Mouse (Mus musculus) neutrophil, adult 83 days (primary cell): ENCODE measurements around the gene Fam222a. TPM values are rescaled to one million over a fixed set of nuclear protein-coding genes. Genes with fewer than 3 reads are reported as not detected.

ENCODE experiments used
- total RNA-seq, 2 experiments: library from RNA; stranded (reverse); gene quantifications; one replicate each; pipeline ENCODE4 v1.2.4; 2023

The Fam222a gene
- under 1 TPM; 0.26 to 0.88 TPM for total RNA-seq

DNA sequence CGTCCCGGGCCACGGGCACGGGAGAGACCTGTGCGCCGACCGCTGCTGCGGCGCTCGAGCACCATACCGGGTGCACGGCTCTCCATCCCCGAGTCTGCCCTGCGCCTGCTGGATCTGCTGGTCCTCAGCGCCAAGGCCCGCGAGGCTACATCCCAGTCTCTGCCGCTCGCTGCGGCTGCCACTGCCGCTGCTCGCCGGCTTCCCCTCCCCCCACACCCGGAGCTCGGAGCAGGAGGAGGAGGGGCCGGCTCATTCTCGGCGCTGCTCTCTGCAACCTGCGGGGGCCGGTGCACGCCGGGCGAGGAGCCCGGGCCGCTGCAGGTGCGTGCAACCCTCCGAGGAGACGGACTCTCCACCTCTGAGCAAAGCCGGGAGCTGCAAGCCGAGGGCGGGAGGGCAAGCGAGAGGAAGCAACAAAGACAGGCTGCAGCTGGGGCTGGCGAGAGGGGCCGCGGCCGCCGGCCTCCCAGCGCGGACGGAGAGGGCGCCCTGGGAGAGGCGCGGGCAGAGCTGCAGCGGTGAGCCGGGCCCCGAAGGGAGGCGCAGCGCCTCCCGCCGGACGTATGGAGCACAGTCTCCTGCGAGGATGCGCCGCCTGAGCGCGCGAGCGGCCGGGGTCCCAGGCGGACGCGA, at the start of gene Fam222a:
Fam222a (plus strand) TSS at position 452 of the 633 bp plus-strand sequence.

DNA sequence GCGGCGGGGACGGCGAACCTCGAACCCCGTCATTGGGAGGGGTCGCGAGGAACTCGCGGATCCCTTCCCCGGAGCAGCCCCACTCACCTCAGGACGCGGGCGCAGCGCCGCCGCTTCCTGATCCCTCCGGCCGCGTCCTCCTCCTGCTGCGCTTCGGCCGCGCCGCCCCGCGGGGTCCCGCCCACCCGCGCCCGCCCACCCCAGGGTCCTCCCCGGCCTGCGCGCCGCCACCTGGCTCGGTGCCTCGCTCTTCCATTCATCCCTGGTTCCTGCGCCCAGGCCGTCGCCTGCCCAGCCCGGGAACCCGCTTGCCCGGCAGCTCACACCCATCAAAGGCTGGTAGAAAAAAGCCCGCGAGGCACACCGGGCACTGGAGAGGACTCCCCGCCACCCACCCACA, 90.4 kb downstream of the Fam222a start, which contains the start of gene Trpv4:
Trpv4 (minus strand) TSS at position 167 of the 400 bp plus-strand sequence.

Other genes starting within 250 kb of the Fam222a start
- gene Kctd10, start 187.5 kb upstream of the Fam222a start, total RNA-seq: 10 to 100 TPM; 81.3 to 84.8 TPM
- 10 to 100 TPM; 43.5 to 53.9 TPM for gene Ube3b, start 187.4 kb upstream of the Fam222a start, total RNA-seq
- 1 to 10 TPM; 2.5 to 3.0 TPM for gene Mmab, start 124.0 kb upstream of the Fam222a start, total RNA-seq
- gene Mvk, start 123.7 kb upstream of the Fam222a start, total RNA-seq: 1 to 10 TPM; 7.9 to 8.3 TPM
- gene Trpv4, start 90.4 kb downstream of the Fam222a start, total RNA-seq: 1 to 10 TPM; 2.3 to 4.9 TPM
- gene Gltp, start 123.0 kb downstream of the Fam222a start, total RNA-seq: 100 to 1,000 TPM in 1 of 2 experiments, 10 to 100 TPM in 1; 94.8 to 104 TPM
- gene Tchp, start 139.7 kb downstream of the Fam222a start, total RNA-seq: 1 to 10 TPM; 4.9 to 5.7 TPM
- 100 to 1,000 TPM; 235 to 237 TPM for gene Ankrd13a, start 206.7 kb downstream of the Fam222a start, total RNA-seq
- 100 to 1,000 TPM; 139 to 141 TPM for gene Git2, start 207.5 kb downstream of the Fam222a start, total RNA-seq